Mouse (Mus musculus) cerebellum, adult 18-20 months (tissue): ENCODE results near the gene Micall1.

Experiments
- DNase-seq, 2 experiments: peaks; one replicate each; pipeline ENCODE4 v3.0.0; 2021

The Micall1 gene

DNA sequence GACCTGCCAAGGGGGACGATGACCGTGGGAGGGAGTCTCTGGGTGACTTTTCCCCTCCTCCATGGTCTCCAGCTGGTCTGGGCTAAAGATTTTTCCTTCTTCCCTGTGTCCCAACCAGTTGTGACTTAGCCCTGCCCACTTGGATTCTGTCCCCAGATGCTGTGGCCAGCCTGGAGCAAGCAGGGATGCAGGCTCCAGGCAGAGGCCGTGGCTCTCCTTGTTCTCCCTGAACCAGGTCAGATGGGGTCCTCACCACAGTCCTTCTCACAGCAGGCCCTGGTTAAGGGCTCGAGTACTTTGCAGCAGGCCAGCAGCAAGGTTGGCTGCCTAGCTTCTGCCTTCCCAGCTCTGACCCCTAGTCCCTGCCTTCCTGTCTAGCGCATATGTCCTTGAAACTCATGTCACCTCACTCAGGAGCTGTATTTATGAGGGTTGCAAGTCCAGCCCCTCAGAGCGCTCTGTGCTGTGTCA lies 24.5 kb downstream of the Micall1 start:
- DNase-seq: no peak

DNA sequence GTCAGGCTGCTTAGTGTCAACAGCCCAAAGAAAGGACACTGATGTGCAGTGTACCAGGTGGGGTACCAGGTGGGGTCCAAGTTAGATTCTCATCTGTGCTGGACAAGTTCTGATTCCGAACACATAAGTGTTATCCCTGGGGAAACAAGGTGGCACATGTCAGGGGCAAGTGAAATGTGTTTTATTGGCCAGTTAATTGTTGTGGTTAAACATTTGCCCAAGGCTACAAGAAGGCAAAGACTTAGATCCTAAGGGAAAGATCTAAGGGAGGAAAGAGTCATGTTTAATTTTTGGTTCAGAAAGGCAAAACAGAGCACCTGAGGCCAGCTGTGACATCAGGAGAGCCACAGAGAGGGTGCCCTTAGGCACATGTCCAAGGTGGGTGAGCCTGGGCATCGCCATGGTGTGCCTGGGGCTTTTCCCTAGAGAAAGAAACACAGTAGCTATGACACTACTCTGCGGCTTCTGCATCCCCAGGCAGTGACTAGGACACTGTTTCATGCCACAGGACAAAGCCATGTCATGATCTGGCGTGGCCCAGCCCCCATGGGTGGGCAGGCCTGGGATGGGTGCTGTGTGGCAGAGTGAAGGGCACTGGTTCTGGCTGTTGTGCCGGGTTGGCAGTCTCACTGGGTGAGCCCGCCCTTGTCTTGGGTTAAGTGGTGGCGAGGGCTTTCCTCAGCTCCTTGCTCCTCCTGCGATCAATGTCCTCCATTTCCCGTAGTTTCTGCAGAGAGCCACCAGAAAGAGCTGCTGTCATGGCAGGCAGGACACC lies 26.0 kb downstream of the Micall1 start:
- no peak for DNase-seq

DNA sequence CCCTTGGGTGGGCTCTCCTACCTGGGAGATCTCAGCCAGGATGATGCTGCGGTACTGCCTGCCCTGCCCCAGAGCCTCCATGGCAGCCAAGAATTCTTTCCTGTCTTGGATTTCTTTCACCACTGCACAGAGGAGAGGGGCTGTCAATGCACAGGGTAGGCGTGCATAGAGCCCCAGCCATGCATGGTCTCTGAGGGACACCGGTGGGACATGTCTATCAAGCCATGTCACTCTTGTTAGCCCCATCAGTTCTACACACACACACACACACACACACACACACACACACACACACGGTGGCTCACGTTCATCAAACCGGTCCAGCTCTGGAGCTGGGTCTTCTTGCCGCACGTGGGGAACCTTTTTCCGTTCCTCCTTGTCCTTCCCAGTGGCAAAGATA lies 26.6 kb downstream of the Micall1 start:
- DNase-seq: no peak

DNA sequence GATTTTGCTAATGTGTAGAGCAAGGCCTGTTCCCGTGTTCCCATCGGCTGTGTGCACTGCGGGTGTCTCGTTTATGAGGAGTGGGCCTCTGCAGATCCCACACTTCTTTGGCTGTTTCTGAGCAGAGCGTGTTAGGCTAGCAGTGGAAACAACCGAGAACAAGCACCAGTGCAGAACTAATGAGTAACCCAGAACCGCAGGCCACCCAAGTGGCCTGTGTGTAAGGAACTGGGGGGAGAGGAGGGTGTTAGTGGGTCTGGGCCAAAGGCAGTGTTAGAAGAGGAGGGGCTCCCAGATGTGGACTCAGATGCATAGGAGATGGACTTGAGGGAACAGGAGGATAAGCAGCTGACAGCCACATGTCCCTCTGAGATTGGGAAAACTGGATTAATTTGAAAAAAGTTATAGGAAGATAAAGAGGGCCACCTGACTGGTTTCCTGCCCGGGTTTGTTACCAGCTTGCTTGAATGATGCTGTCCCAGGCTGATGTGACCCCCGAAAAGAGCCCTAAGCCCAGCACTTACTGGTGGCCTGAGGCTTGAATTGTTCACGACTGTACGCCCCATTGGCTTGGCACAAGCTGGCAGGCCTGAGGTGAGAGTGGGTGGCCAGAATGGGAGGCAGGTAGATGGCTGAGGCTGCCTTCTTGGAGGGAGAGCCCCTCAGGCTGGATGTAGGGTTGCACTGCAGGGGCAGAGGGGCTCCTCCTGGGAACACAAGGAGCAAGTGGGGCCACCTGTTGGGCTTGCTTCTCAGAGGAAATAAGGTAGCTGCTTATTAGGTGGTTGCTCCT lies 27.3 kb downstream of the Micall1 start:
- DNase-seq: no peak

DNA sequence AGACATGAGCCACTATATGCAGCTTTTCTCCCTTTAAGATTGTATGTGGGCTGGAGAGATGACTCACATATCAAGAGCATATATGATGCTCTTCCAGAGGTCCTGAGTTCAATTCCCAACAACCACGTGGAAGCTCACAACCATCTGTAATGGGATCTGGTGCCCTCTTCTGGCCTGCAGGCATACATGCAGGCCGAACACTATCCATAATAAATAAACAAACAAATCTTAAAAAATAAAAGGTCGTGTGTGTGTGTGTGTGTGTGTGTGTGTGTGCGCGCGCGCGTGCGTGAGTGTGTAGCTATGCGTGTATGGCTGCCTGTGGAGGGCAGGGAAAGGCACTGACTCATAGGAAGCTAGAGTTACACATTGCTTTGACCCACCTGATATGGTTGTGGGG lies 30.9 kb downstream of the Micall1 start:
- DNase-seq: no peak

DNA sequence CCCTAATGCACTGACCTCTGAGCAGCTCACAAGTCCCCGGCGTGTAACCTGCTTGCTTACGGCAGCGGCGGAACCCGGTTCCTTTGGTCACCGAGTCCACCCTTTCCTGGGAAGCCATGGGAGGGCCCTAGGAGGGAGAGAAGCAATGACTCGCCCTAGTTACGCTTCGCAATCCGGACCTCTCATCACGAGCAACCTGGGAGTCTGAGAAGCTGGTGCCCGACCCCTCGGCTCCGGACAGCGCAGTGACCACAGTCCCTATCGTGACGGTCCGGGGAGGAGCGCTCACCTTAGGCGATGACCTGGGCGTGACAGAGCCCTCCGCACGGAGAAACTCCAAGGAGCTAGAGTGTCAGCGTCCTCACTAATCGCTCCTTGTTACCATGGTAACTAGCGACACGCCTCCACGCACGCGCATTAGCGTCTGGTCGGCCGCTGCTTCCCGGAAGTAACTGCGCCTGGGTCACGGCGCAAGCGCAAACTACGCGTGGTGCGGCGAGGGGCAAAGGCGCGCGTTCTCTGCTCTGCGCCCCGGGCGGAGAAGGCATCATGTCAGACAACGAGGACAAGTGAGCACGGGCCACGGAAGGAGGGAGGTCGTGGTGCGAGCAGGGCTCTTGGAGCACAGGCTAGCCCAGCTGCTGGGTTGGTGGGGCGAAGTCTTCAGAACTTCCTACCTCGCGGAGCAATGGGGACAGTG lies 32.3 kb downstream of the Micall1 start, which contains the start of the genes Polr2f and 1700088E04Rik:
Gene Polr2f (plus strand): TSS at position 144 of the 700 bp plus-strand sequence.
Gene 1700088E04Rik (minus strand): TSS at position 388 of the 700 bp plus-strand sequence.
- DNase-seq: peak; percentile 93 to 95

DNA sequence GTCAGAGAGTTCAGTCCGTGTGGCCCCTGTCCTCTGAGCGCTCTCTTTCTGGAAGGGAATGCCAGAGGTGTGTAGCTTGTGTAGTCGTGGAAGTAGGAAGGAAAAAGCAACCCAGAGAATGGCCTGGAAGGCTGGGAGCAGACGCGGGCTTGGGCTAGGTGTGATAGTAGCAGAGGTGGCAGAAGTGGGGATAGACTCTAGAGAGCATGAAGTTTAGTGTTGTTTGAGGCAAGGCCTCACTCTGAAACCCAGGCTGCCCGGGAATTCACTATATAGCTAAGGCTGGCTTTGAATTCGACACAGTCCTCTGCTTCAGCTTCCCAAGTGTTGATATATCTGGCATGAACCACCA lies 32.8 kb downstream of the Micall1 start:
- no peak for DNase-seq

DNA sequence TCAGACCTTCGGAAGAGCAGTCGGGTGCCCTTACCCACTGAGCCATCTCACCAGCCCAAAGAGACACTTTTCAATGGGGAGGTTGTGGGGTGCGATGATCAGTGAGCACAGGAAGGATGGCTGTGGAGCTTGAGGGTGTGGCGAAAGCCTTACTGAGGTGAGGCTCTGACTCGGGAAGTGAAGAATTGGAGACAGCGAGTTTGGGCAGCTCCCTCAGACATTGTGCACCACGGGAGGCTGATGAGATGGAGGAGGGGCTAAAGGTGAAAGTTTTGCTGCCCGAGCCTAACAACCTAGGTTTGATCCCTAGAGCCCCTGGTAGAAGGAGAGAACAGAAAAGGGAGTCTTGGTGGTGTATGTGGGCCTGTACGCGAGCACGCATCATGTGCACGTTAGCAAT lies 34.6 kb downstream of the Micall1 start:
- DNase-seq: no peak

DNA sequence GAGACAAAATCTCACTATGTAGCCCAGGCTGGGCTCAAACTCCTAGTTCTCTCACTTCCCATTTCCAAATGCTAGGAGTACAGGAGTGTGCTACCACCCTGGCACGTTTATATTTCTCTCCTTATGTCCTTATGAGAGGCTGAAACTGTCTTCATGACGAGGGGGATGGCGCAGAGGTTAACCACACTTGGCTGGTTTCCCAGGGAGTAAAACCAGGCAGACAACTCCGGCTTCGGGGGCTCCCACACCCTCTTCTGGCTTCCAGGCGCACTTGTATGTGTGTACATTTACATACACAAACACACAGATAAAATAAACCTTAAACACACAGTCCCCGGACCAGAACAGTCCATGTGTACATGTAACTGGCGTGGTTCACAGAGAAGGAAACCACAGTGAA lies 35.3 kb downstream of the Micall1 start:
- DNase-seq: no peak

DNA sequence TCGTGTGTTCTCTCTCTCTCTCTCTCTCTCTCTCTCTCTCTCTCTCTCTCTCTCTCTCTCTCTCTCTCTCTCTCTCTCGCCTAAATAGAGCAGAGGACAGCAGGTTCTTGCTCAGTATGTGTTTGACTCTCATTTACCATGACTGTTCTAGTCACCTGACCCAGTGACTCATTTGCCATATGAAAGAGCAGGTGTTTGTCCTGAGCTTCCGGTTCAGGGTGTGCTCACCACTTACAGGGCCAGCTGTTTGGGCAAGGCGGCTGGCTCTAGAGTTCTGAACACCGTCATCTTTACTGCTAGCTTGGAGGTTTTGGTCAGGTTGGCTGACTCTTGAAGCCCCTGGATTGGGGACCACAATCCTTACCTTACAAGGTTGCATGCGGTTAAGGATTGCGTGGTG lies 36.8 kb downstream of the Micall1 start:
- DNase-seq: no peak

DNA sequence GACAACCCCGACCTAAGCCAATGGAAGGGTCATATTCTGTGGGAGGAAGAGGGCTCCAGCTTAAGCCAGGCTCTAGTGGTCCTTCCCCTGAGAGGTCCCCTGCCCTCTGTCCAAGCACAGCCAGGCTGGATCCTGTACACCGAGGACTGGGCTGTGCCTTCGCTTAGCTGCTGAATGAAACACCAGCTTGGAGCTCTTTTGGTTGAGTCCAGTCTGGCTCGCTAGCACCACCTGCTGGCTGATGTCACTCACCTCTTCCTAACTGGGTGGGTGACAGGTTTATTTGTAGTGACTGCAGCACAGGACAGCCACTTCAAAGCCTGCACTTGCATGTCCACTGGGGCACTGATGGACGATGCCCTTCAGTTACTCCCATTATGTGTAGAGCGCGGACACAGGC lies 39.8 kb downstream of the Micall1 start:
- DNase-seq: peak; percentile 84 to 87

DNA sequence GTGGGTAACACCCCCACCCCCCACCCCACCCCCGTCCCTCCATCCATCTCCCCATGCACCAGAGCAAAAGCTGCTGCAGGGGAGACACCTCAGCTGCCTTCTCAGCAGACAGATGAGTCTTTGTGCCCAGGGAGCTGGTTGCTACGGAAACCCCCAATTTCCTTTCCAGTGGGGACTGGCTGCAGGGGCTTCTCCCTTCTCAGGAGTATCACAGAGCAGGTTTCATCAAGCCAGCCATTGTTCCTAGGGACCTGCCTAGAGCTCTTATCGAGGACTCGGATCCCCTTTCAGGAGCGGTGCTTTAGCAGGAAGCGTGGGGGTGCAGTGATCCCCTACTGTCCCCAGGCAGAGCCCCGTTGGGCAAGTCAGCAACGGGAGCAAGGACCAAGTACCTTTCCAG lies 43.2 kb downstream of the Micall1 start:
- DNase-seq: no peak

DNA sequence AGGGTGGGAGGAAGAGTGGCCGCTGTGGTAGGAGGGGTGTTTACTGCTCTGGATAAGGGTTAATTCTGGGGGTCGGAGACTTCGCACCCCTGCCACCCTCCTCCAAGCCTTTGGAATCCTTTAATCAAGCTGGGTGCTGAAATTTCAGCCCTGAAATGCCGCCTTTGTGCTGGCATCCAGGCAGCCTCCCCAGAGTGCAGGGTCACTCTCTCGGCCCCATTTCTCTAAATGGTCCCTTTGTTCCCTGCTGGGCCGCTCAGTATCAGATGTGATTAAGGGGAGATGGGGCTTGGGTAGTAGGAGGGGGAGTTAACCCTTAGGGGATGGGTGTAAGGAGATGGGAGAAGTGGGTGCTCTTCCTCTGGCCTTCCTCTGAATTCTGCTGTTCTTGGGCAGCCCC lies 44.0 kb downstream of the Micall1 start:
- DNase-seq: no peak

DNA sequence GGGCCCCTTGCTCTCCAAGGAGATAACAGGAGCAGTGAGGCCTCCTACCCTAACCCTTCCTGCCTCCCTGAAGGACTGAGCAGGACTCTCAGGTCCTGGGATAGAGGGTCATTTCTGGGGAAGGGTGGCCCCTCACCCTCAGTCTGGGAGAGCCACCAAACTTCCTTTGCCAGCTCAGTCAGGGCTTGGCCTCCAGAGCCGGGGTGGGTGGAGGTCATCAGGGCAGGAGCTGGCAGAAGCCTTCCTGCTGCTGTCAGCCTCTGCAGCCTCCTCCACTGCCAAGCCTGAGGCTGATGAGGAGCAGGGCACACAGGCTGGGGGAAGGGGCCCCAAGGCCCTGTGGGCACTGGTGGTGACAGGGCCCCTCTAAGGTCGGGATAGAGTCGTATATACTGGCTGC lies 46.9 kb downstream of the Micall1 start:
- DNase-seq: no peak

DNA sequence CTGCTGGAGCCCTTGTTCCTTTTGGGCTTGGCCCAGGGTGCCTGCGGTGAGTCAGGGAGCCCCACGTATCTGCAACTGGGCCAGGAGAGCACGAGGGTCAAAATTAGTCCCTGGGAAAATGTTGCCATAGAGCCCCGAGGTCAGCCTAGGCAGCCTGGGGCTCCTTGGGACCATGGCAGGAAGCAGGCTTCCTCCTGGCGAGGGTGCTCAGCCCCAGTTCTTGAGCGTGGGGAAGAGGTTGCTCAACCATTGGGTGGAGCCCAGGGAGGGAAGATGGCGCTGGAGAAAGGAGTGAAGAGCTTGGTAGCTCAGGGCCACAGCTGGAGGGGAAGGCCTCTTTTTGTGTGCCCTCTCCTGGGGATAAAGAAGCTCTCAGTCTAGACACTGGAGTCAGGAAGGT lies 53.6 kb downstream of the Micall1 start:
- no peak for DNase-seq

DNA sequence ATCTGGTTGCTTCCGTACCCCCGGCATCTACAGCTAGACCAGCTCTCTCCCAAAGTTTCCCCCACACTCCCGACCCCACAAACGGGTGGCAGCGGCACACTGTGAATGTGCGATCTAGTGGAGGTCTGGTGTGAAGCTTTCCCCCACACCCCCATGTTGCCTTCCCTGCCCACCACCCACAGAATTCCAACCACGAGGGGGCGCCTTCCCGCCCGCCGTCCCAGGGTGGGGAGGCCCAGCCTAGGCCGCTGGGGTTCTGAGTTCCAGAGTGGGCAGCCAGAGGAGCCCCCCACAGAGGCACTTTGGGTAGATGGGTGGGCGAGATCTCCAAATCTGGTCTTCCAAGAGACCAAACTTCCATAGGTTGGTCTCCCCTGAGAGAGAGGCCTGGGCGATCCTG lies 54.1 kb downstream of the Micall1 start:
- no peak for DNase-seq

DNA sequence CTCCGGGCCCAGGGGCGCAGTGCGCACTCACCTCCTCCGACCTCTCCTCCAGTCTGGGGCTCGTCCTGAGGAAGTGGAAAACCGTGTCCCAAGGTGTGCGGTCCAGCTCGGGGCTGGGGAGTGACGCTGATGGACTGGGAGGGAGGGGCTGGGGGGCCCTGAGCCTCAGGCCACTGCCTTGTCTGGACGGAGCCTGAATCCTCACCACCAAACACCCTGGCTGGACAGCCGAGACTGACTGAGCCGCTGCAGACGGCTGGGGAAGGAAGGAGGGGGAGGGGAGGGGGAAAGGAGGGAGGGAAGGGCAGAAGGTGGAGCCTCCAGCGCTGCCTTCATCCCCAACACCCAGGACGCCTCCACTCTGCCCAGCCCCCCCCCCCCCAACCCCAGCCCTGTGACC lies 55.6 kb downstream of the Micall1 start:
- no peak for DNase-seq

DNA sequence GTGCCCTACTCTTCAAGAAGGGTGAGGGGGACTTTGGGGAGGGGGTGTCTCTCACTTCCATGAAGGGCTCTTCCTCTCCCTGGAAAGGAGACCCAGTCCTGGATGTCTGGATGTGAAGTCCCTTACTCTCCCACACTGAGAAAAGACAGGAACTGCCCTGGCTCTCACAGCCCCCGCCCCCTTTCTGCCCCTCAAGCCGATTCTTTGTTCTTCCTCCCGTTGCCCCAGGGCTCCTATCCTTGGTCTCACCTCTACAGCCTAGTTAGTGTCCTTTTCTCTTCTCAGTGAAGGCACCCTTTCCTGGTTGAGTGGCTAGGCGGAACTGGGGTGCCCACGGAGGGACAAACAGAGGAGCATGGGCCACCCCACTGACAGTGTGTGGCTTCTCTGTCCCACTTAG lies 56.4 kb downstream of the Micall1 start, which contains the start of gene Sox10:
Gene Sox10 (minus strand): TSS at position 101 of the 400 bp plus-strand sequence.
- DNase-seq: no peak

DNA sequence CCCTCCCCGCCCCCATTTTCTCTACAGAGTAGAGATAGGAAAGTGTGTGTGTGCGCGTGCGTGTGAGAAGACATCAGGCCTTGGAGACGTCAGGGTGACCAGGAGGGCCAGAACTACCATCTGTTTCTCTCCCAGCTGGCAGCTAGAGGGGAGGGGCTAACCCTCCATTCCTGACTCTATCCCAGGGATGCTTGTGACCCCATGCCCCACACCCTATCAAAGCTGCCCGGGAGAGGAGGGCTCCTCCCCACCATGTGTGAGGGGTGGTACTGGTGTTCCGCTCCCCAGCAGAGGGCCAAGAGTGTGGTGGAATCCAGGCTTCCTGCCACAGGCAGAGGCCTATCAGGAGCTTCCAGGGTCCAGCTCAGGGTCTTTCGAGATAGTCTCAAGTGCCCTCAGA lies 58.0 kb downstream of the Micall1 start:
- DNase-seq: no peak

DNA sequence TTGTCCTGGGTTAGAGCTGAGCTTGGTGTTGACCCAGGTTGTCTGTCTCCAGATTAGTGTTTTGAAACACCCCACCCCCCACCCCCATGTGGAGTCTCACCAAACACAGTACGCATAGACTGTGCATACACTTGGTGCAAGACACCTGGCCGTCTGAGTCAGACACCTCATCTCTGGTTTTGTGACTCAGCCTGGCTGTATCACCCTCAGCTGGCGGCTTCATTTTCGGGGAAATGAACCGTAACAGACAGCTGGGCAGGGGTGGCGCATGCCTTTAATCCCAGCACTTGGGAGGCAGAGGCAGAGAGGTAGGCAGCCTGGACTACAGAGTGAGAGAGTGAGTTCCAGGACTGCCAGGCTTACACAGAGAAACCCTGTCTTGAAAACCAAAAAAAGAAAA lies 68.2 kb downstream of the Micall1 start:
- DNase-seq: no peak

DNA sequence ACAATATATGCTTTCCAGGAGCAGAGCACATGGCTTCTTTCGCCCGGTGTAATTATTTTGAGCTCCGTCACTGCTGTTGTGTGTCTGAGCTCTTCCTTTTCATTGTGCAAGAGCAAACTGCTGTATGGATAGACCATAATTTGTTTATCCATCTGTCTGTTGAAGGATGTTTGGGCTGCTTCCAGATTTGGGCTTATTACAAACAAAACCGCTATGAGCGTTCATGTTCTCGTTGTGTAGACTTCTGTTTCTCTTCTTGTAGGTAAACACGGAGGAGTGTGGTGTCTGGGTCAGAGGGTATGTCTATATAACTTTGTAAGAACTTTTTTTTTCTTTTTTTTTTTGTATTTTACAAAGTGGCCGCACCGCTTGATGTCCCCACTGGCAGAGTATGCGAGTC lies 76.5 kb downstream of the Micall1 start:
- no peak for DNase-seq
